Comparison of ENCODE assay signal across 17 mouse cellular contexts in genomic region chr9:63772452-63772851, GRCm38 (mm10). TPM values are rescaled to one million over a fixed set of nuclear protein-coding genes. Genes with fewer than 3 reads are reported as not detected.
DNase-seq lines count a peak whose midpoint lies in the region; ATAC-seq and TF ChIP-seq lines count a peak whose summit lies in the region.
"Had no signal": no experiment of that assay in that cellular context is flagged by ENCODE, and none has a peak within 500 bp of the region (broad histone marks: within the 10 kb centered on the region; RNA-seq: fewer than 3 reads in every experiment).

No protein-coding gene starts in this region.

- H3K4me2 ChIP-seq in lung, embryonic 15.5 days: no peak overlapping the region
- H3K4me2 ChIP-seq in lung, postnatal 0 days (replicated peaks; ENCODE audit: low read depth, low read length): no peak overlapping the region
- no peak overlapping the region for H3K4me2 ChIP-seq in intestine, embryonic 16.5 days (ENCODE audit: low read depth, low read length)
- H3K4me2 ChIP-seq in limb, embryonic 14.5 days (replicated peaks; ENCODE audit: low read depth, low read length, severe bottlenecking): no peak overlapping the region
- H3K4me2 ChIP-seq: heart, embryonic 11.5 days had no signal

- 0 out of 2 replicates have a peak overlapping the region, but pooled peaks have one; percentile 45 for H3K27ac ChIP-seq in lung, embryonic 15.5 days
- H3K27ac ChIP-seq in lung, postnatal 0 days (ENCODE audit: low read length): no peak overlapping the region
- peak overlapping the region; percentile 57 for H3K27ac ChIP-seq in intestine, embryonic 16.5 days (ENCODE audit: low read length)
- 0 out of 2 replicates have a peak overlapping the region, but pooled peaks have one; percentile 3 for H3K27ac ChIP-seq in limb, embryonic 14.5 days (replicated peaks; ENCODE audit: low read depth, low read length)

- peak; percentile 1 for DNase-seq in kidney, adult 18-20 months
- no peak for DNase-seq in kidney, adult 8-10 months
- no peak for DNase-seq in lung, postnatal 0 days (ENCODE audit: low spot score)
- DNase-seq in limb, embryonic 14.5 days (ENCODE audit: low spot score): no peak
- DNase-seq in layer of hippocampus, postnatal 25 days (ENCODE audit: extremely low spot score in 1 of 2, low spot score in 1 of 2): no peak
- DNase-seq in testis, postnatal 10 days (ENCODE audit: low spot score): no peak
- DNase-seq: adrenal gland, postnatal 36 days; cerebellum, adult 8-10 months; gastrocnemius, postnatal 25 days; kidney, postnatal 14 days; midbrain, embryonic 14.5 days had no signal

- no peak overlapping the region for H3K9ac ChIP-seq in lung, embryonic 15.5 days
- H3K9ac ChIP-seq in lung, postnatal 0 days (replicated peaks; ENCODE audit: low read depth): no peak overlapping the region
- H3K9ac ChIP-seq in intestine, embryonic 16.5 days (ENCODE audit: low read depth, low read length): 0 out of 2 replicates have a peak overlapping the region, but pooled peaks have one; percentile 16
- H3K9ac ChIP-seq in limb, embryonic 14.5 days (ENCODE audit: low read depth, low read length, severe bottlenecking): no peak overlapping the region

- TF ChIP-seq POLR2A in limb, embryonic 14.5 days (IDR thresholded peaks at IDR 0.05; ENCODE audit: borderline replicate concordance, extremely low read depth, insufficient read depth, insufficient read length): no peak

- H3K9me3 ChIP-seq in lung, embryonic 15.5 days: no peaks in the 10 kb centered on the region
- no peaks in the 10 kb centered on the region for H3K9me3 ChIP-seq in lung, postnatal 0 days (ENCODE audit: low read length)
- H3K9me3 ChIP-seq in intestine, embryonic 16.5 days (ENCODE audit: control insufficient read depth, low read length): no peaks in the 10 kb centered on the region
- 0 out of 2 replicates have a peak, but pooled peaks cover 2% of the 10 kb centered on the region for H3K9me3 ChIP-seq in limb, embryonic 14.5 days (ENCODE audit: control insufficient read depth, low read length)

- no peaks in the 10 kb centered on the region for H3K36me3 ChIP-seq in lung, embryonic 15.5 days
- no peaks in the 10 kb centered on the region for H3K36me3 ChIP-seq in lung, postnatal 0 days (ENCODE audit: insufficient read depth, low read length)
- H3K36me3 ChIP-seq in intestine, embryonic 16.5 days (ENCODE audit: control insufficient read depth, insufficient read depth, low read length): no peaks in the 10 kb centered on the region
- H3K36me3 ChIP-seq in limb, embryonic 14.5 days (ENCODE audit: control insufficient read depth, insufficient read depth, low read length): no peaks in the 10 kb centered on the region

- no peaks in the 10 kb centered on the region for H3K27me3 ChIP-seq in lung, embryonic 15.5 days
- no peaks in the 10 kb centered on the region for H3K27me3 ChIP-seq in lung, postnatal 0 days (replicated peaks; ENCODE audit: insufficient read depth, low read length)
- no peaks in the 10 kb centered on the region for H3K27me3 ChIP-seq in intestine, embryonic 16.5 days (replicated peaks; ENCODE audit: control insufficient read depth, insufficient read depth, low read length)
- no peaks in the 10 kb centered on the region for H3K27me3 ChIP-seq in limb, embryonic 14.5 days (ENCODE audit: control insufficient read depth, insufficient read depth, low read length)
- H3K27me3 ChIP-seq: Patski had no signal

- 23% methylated on average over 10 of the region's 10 CpGs for WGBS in lung, embryonic 15.5 days
- WGBS in lung, postnatal 0 days: 29% methylated on average over 10 of the region's 10 CpGs
- WGBS in intestine, embryonic 16.5 days: 33% methylated on average over 10 of the region's 10 CpGs
- 30% methylated on average over 10 of the region's 10 CpGs for WGBS in limb, embryonic 14.5 days

- peaks cover 21% of the 10 kb centered on the region for H3K4me1 ChIP-seq in lung, embryonic 15.5 days
- H3K4me1 ChIP-seq in lung, postnatal 0 days (ENCODE audit: insufficient read depth, low read depth, low read length): peaks cover 2% of the 10 kb centered on the region; the same call in 1 of the 2 replicates
- peaks cover 22% of the 10 kb centered on the region for H3K4me1 ChIP-seq in intestine, embryonic 16.5 days (ENCODE audit: control insufficient read depth, insufficient read depth, low read length)
- peaks cover 11% of the 10 kb centered on the region for H3K4me1 ChIP-seq in limb, embryonic 14.5 days (ENCODE audit: control insufficient read depth, insufficient read depth, low read length)

- H3K4me3 ChIP-seq in lung, embryonic 15.5 days: no peak overlapping the region
- no peak overlapping the region for H3K4me3 ChIP-seq in lung, postnatal 0 days (ENCODE audit: low read depth, low read length)
- no peak overlapping the region for H3K4me3 ChIP-seq in intestine, embryonic 16.5 days (ENCODE audit: low read length)
- H3K4me3 ChIP-seq in limb, embryonic 14.5 days (replicated peaks; ENCODE audit: low read length): no peak overlapping the region

- TF ChIP-seq CTCF in lung, postnatal 0 days (IDR thresholded peaks at IDR 0.05): no peak

- ATAC-seq in lung, embryonic 15.5 days (ENCODE audit: borderline replicate concordance, extremely low read depth, low FRiP score, low TSS enrichment): no peak
- ATAC-seq in lung, postnatal 0 days: no peak
- ATAC-seq in intestine, embryonic 16.5 days: no peak
- no peak for ATAC-seq in limb, embryonic 14.5 days (ENCODE audit: low FRiP score, low read depth)
- ATAC-seq: activated CD4-positive, CD25-positive, alpha-beta regulatory T cell, adult 4 months; hindbrain, embryonic 16.5 days; Patski had no signal

- no peak for TF ChIP-seq EP300 in lung, postnatal 0 days (IDR thresholded peaks at IDR 0.05)

RNA-seq across cellular contexts. Expression of gene Smad3, which starts 14.7 kb away (rescaled TPM):
- 20.2 and 20.7 TPM in 2 replicates for polyA plus RNA-seq in lung, embryonic 15.5 days (2015; fragmentation: Nextera tagmentation; extraction: Ambion mirVana)
- polyA plus RNA-seq in lung, postnatal 0 days (2015; fragmentation: Nextera tagmentation; extraction: Ambion mirVana): 11.8 and 12.3 TPM in 2 replicates
- polyA plus RNA-seq in intestine, embryonic 16.5 days (2015; fragmentation: Nextera tagmentation; extraction: Ambion mirVana): 10.9 and 11.8 TPM in 2 replicates
- 50.9 and 72.1 TPM in 2 replicates for polyA plus RNA-seq in limb, embryonic 14.5 days (2012; rRNA removed)
- 25.1 and 28.0 TPM in 2 replicates for polyA plus RNA-seq in limb, embryonic 14.5 days (2014; fragmentation: Nextera tagmentation; extraction: Ambion mirVana)
- 10 to 100 TPM; 38.0 to 44.6 TPM for total RNA-seq in layer of hippocampus, postnatal 25 days (2021)
